Mouse (Mus musculus) lung, postnatal 0 days (tissue): Measurements from ENCODE around the gene Dctn3. TPM values are rescaled to one million over a fixed set of nuclear protein-coding genes. Genes with fewer than 3 reads are reported as not detected.

ENCODE experiments used
- ATAC-seq: fragments of 200-750 bp; cut with Nextera tagmentation; 2 replicates; pipeline ENCODE4 v1.8.0; 2017; ENCODE audit warnings: moderate library complexity
- DNase-seq: peaks from one replicate; pipeline ENCODE4 v3.0.0-alpha.2; 2016; ENCODE audit warnings: low spot score
- H3K27ac ChIP-seq: fragments of 300-500 bp; sonication (generic); 2 replicates; pipeline ENCODE4 v1.5.1; 2014; ENCODE audit warnings: antibody characterized with exemption, mild to moderate bottlenecking, low read length, mixed read lengths
- H3K27me3 ChIP-seq: fragments of 300-500 bp; sonication (generic); replicated peaks from 2 replicates; pipeline ENCODE4 v1.6.1; 2014; ENCODE audit warnings: low read length, mixed read lengths; ENCODE audit not compliant: insufficient read depth
- H3K36me3 ChIP-seq: fragments of 300-500 bp; sonication (generic); 2 replicates; pipeline ENCODE4 v1.6.1; 2014; ENCODE audit warnings: low read length, mixed read lengths; ENCODE audit not compliant: insufficient read depth
- H3K4me1 ChIP-seq: fragments of 300-500 bp; sonication (generic); 2 replicates; pipeline ENCODE4 v1.6.1; 2014; ENCODE audit warnings: antibody characterized with exemption, low read depth, low read length, mixed read lengths; ENCODE audit not compliant: insufficient read depth
- H3K4me2 ChIP-seq: fragments of 300-500 bp; sonication (generic); replicated peaks from 2 replicates; pipeline ENCODE4 v1.6.1; 2014; ENCODE audit warnings: low read depth, mild to moderate bottlenecking, low read length, moderate library complexity, mixed read lengths
- H3K4me3 ChIP-seq: fragments of 300-500 bp; sonication (generic); 2 replicates; pipeline ENCODE4 v1.5.1; 2014; ENCODE audit warnings: low read depth, low read length
- H3K9ac ChIP-seq: fragments of 300-500 bp; sonication (generic); replicated peaks from 2 replicates; pipeline ENCODE4 v1.6.1; 2014; ENCODE audit warnings: low read depth, mild to moderate bottlenecking
- H3K9me3 ChIP-seq: fragments of 300-500 bp; sonication (generic); 2 replicates; pipeline ENCODE4 v1.6.1; 2016; ENCODE audit warnings: low read length, mixed read lengths
- CTCF ChIP-seq: IDR thresholded peaks from 2 replicates; pipeline ENCODE4 v1.5.1; 2016; ENCODE audit warnings: antibody characterized with exemption, mild to moderate bottlenecking
- EP300 ChIP-seq: IDR thresholded peaks from 2 replicates; pipeline ENCODE4 v1.6.1; 2016; ENCODE audit warnings: antibody characterized with exemption, mild to moderate bottlenecking, control low read depth
- WGBS: fragments of 180-500 bp; shearing (Covaris S2); extraction: QIAGEN DNeasy Blood & Tissue Kit; methylation state at CpG from one replicate; pipeline ENCODE4 v1.1.7; 2014; 5-methylcytosine and 5-hydroxymethylcytosine counted together
- polyA plus RNA-seq: library from polyadenylated mRNA; unstranded; fragments of >200 nt; fragmentation: Nextera tagmentation; extraction: Ambion mirVana; gene quantifications from 2 replicates; pipeline ENCODE4 v1.2.1, GENCODE M21; 2015

Gene Dctn3
- polyA plus RNA-seq, 1 experiment from 2014 or later, result 151 TPM

DNA sequence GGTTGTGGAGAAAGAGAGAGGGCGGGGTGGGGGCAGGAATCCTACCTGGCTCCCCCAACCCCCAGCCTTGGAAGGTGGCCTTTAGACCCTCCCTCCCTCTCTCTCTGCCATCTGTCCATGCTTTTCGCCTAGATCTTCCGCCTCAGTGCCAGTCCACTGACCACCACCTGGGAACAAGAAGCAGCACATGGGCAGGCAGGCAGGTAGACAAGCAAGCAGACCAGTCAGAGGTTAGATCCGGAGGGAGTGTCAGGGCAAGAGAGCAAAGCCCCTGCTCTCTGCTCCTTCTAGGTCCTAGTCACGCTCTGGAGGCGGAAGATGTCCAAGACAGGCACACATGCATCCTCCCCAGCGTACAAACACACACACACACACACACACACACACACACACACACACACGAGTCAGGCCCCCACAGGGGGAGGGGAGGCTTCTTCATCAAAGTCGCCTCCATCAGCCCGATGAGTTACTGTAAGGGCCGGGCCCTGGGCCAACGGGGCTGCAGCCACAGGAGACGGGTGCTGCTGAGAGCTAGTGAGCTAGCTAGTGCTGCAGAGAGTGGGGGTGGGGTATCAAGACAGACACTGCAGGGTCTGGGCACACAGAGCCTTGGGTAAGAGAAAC lies 45.9 kb downstream of the Dctn3 start:
- no peak overlapping the region for H3K27ac ChIP-seq
- H3K4me3 ChIP-seq, result no peak overlapping the region
- H3K27me3 ChIP-seq, result 0 out of 2 replicates have a peak, but pooled peaks cover under 1% of the 10 kb centered on the region
- DNase-seq (peak; percentile 51), ATAC-seq (peak; percentile 50)
- TF ChIP-seq EP300, result no peak
- TF ChIP-seq CTCF, result no peak
- WGBS, result 35% methylated on average over 13 of the region's 13 CpGs
- no peak overlapping the region for H3K9ac ChIP-seq
- H3K9me3 ChIP-seq, result no peaks in the 10 kb centered on the region
- no peaks in the 10 kb centered on the region for H3K4me1 ChIP-seq
- H3K4me2 ChIP-seq, result no peak overlapping the region
- no peaks in the 10 kb centered on the region for H3K36me3 ChIP-seq

DNA sequence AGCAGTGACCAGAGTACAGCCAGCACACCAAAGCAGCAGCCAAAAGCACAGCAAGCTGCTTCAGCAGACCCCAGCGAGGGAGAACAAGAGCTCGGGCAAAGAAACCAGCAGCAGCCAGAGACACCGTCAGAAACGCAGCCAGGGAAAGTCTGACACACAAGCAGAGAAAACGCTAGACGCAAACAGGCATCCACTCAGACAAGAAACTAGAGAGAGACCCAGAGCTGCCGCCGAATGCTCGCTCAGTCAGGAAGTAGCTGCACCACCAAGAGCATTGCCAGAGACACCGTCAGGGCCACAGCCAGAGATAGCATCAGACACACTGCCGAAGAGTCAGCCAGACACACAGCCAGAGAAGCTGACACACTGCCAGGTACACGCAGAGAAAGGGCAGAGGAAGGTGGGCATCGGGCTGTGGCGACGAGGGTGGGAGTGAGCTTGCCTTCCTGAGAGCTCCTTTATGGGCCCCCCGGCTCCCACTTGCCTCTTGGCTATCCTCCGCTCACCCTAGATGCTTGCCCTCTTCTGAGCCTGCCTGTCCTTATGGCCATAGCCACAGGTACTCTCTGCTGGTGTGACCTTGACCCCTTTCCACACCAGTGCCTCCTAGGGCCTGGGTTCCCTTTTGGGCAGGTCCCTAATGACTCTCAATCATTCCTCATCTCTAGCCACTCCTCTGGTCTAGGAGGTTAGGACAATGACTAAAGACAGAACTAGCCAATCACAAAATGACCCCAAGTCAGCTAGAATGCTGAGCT lies 46.5 kb downstream of the Dctn3 start:
- no peak overlapping the region for H3K27ac ChIP-seq
- no peaks in the 10 kb centered on the region for H3K9me3 ChIP-seq
- no peak overlapping the region for H3K9ac ChIP-seq
- no peak for DNase-seq
- WGBS, result 50% methylated on average over 17 of the region's 17 CpGs
- no peak overlapping the region for H3K4me2 ChIP-seq
- H3K27me3 ChIP-seq, result no peaks in the 10 kb centered on the region
- H3K4me1 ChIP-seq, result no peaks in the 10 kb centered on the region
- H3K4me3 ChIP-seq, result no peak overlapping the region
- no peak for ATAC-seq
- H3K36me3 ChIP-seq, result no peaks in the 10 kb centered on the region
- TF ChIP-seq CTCF (no peak), EP300 (no peak)

DNA sequence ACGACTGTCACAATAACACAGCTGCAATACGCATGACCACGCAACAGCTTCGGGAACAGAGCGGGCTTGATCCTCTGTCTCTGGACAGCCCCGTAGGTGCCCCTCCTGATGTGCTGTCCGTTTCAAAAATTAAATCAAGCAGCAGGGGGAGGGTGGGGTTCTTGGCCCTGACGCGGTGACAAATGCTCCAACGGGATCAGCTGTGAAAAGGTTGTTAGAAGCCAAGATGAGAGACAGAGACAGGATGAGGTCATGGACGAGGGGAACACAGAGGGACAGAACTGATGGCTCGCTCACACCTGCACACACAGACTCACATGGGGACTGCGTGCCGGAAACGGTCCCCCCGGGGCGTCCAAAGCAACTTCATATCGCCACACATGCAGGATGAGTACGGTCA lies 49.8 kb downstream of the Dctn3 start:
- H3K4me1 ChIP-seq, result no peaks in the 10 kb centered on the region
- TF ChIP-seq CTCF, result no peak
- TF ChIP-seq EP300, result no peak

DNA sequence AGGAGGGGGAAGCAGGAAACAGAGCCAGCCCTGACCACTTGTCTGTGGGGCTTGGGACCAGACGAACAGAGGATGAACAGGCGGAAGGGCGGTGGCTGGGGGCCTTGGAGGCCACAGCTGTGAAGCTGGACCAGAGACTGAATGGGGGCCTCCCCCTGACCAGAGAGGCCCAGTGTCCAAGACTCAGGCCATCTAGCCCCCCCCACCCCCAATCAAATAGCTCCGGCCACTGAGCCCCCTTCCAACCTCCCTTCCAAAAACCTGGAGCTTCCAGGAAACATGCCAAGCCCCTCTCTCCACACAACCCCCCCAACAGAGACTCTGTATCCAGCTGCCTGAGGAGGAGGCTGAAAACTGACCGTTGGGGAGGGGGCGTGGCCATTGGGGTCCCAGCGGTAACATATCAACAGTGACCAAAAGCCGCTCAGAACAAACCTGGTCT lies 50.4 kb downstream of the Dctn3 start:
- H3K4me1 ChIP-seq, result no peaks in the 10 kb centered on the region
- H3K9ac ChIP-seq, result no peak overlapping the region
- H3K36me3 ChIP-seq, result no peaks in the 10 kb centered on the region
- no peaks in the 10 kb centered on the region for H3K9me3 ChIP-seq
- DNase-seq (no peak), ATAC-seq (no peak)
- 44% methylated on average over 8 of the region's 8 CpGs for WGBS
- TF ChIP-seq EP300, result no peak
- no peak for TF ChIP-seq CTCF
- H3K4me2 ChIP-seq, result no peak overlapping the region
- no peak overlapping the region for H3K27ac ChIP-seq
- H3K4me3 ChIP-seq, result no peak overlapping the region
- H3K27me3 ChIP-seq, result no peaks in the 10 kb centered on the region

More for the DNA sequence above, 49.8 kb downstream of the Dctn3 start:
- no peak overlapping the region for H3K4me3 ChIP-seq
- no peaks in the 10 kb centered on the region for H3K9me3 ChIP-seq
- DNase-seq (no peak), ATAC-seq (no peak)
- H3K9ac ChIP-seq, result no peak overlapping the region
- no peak overlapping the region for H3K4me2 ChIP-seq
- no peak overlapping the region for H3K27ac ChIP-seq
- H3K27me3 ChIP-seq, result no peaks in the 10 kb centered on the region
- H3K36me3 ChIP-seq, result no peaks in the 10 kb centered on the region
- WGBS, result 69% methylated on average over 19 of the region's 19 CpGs

DNA sequence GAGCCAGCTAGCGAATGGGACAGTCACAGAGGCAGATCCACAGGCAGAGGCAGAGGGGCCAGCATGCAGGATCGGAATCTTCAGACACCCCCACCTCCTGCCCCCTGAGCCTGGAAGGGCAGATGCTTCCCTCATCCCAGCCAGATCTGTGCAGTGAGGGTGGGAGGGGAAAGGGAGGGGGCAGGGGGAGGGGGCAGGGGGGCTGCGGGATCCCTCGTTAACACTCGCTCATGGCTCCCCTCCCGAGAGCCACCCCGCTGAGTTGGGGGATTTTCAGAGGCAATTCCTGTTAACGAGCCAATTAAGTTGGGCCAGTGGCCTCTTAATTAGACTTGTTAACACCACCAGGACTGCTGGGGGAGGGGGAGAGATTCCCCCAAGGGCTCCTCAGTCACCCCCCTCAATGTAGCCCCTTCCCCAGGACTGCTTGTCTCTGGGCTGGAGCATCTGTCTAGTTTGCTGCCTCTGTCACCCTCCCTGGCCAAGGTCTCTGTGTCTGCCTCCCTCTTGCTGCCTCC lies 50.9 kb downstream of the Dctn3 start:
- Histone ChIP-seq H3K4me2 (no peak overlapping the region), H3K9me3 (no peaks in the 10 kb centered on the region), H3K27me3 (no peaks in the 10 kb centered on the region), H3K9ac (no peak overlapping the region), H3K27ac (no peak overlapping the region), H3K4me3 (no peak overlapping the region), H3K4me1 (no peaks in the 10 kb centered on the region), H3K36me3 (no peaks in the 10 kb centered on the region)
- WGBS, result 52% methylated on average over 8 of the region's 8 CpGs
- DNase-seq (no peak), ATAC-seq (no peak)
- no peak for TF ChIP-seq CTCF
- TF ChIP-seq EP300, result no peak

DNA sequence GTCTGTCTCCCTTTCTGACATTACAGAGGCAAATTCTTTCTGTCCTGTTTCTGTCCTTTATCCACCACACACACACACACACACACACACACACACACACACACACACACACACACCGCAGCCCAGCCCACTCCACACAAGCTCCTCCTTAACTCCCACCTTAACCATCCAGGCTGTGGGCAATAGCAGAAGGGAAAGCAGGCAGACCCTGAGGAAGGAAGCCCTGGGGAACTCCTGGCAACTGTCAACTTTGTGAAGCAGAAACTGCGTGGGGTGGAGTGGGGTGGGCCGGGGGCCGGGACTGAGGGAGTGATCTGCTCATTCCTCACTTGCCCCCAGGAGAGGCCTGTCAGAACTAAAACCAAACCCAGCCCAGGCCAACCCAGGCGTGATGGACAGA lies 51.5 kb downstream of the Dctn3 start:
- ATAC-seq (no peak), DNase-seq (no peak)
- TF ChIP-seq EP300 (no peak), CTCF (no peak)
- H3K4me3 ChIP-seq, result no peak overlapping the region
- H3K36me3 ChIP-seq, result no peaks in the 10 kb centered on the region
- no peak overlapping the region for H3K4me2 ChIP-seq
- no peak overlapping the region for H3K9ac ChIP-seq
- no peak overlapping the region for H3K27ac ChIP-seq
- no peaks in the 10 kb centered on the region for H3K9me3 ChIP-seq
- WGBS, result 46% methylated on average over 5 of the region's 5 CpGs
- H3K4me1 ChIP-seq, result no peaks in the 10 kb centered on the region
- no peaks in the 10 kb centered on the region for H3K27me3 ChIP-seq
